Mouse (Mus musculus): ENCODE measurements around the gene Selenbp2.
"Not testable (repeated sequence)": the region's sequence is repeated elsewhere in the genome, so short reads cannot be mapped to it uniquely, and the experiment has no call there.

The Selenbp2 gene

GRCm38 (mm10) chr3:94693329-94693825 lies at the start of gene Selenbp2:
TSS of gene Selenbp2 (plus strand) at chr3:94693556.
- peak; percentile 48 for DNase-seq (ENCODE audit: low spot score)

GRCm38 (mm10) chr3:94648755-94649590 lies 44.4 kb upstream of the Selenbp2 start:
- DNase-seq (ENCODE audit: low spot score): peak; percentile 66

GRCm38 (mm10) chr3:94650409-94650808 lies 42.9 kb upstream of the Selenbp2 start:
- DNase-seq (ENCODE audit: low spot score): peak; percentile 28

GRCm38 (mm10) chr3:94653967-94654366 lies 39.4 kb upstream of the Selenbp2 start:
- not testable (repeated sequence) for DNase-seq (ENCODE audit: low spot score)

GRCm38 (mm10) chr3:94657852-94658739 lies 35.3 kb upstream of the Selenbp2 start:
- DNase-seq (ENCODE audit: low spot score): not testable (repeated sequence)

GRCm38 (mm10) chr3:94658740-94659095 lies 34.6 kb upstream of the Selenbp2 start, which contains the start of gene Tuft1:
TSS of gene Tuft1 (minus strand) at chr3:94658872.
- DNase-seq (ENCODE audit: low spot score): peak; percentile 80

- not testable (repeated sequence) for DNase-seq (ENCODE audit: low spot score)
These were observed 34.1 kb upstream of the Selenbp2 start for GRCm38 (mm10) chr3:94659142-94659748.

- DNase-seq (ENCODE audit: low spot score): not testable (repeated sequence)
These were observed 32.5 kb upstream of the Selenbp2 start for GRCm38 (mm10) chr3:94660841-94661240.

- not testable (repeated sequence) for DNase-seq (ENCODE audit: low spot score)
These were observed 28.1 kb upstream of the Selenbp2 start for GRCm38 (mm10) chr3:94665060-94665802.

GRCm38 (mm10) chr3:94665896-94666295 lies 27.5 kb upstream of the Selenbp2 start:
- peak; percentile 54 for DNase-seq (ENCODE audit: low spot score)

GRCm38 (mm10) chr3:94675101-94675500 lies 18.3 kb upstream of the Selenbp2 start:
- DNase-seq (ENCODE audit: low spot score): peak; percentile 31

GRCm38 (mm10) chr3:94679351-94679841 lies 14.0 kb upstream of the Selenbp2 start:
- peak; percentile 75 for DNase-seq (ENCODE audit: low spot score)

- DNase-seq (ENCODE audit: low spot score): not testable (repeated sequence)
These were observed 13.3 kb upstream of the Selenbp2 start for GRCm38 (mm10) chr3:94680032-94680431.

GRCm38 (mm10) chr3:94680783-94681182 lies 12.6 kb upstream of the Selenbp2 start:
- DNase-seq (ENCODE audit: low spot score): peak; percentile 42

- no peak for DNase-seq (ENCODE audit: low spot score)
These were observed 9.7 kb upstream of the Selenbp2 start for GRCm38 (mm10) chr3:94683646-94684045.

- DNase-seq (ENCODE audit: low spot score): not testable (repeated sequence)
These were observed 7.2 kb upstream of the Selenbp2 start for GRCm38 (mm10) chr3:94685989-94686772.

GRCm38 (mm10) chr3:94688698-94689097 lies 4.7 kb upstream of the Selenbp2 start:
- DNase-seq (ENCODE audit: low spot score): not testable (repeated sequence)

- DNase-seq (ENCODE audit: low spot score): not testable (repeated sequence)
These were observed 4.2 kb upstream of the Selenbp2 start for GRCm38 (mm10) chr3:94689195-94689594.

- DNase-seq (ENCODE audit: low spot score): not testable (repeated sequence)
These were observed 3.2 kb upstream of the Selenbp2 start for GRCm38 (mm10) chr3:94690162-94690561.

- no peak for DNase-seq (ENCODE audit: low spot score)
These were observed 2.6 kb upstream of the Selenbp2 start for GRCm38 (mm10) chr3:94690616-94691247.
